Mouse (Mus musculus) heart, embryonic 10.5 days (tissue): ENCODE measurements at regions not wholly inside any gene's neighbourhood (a gene's known extent, or its start where the extent isn't known, plus 50 kb on each side); places are given as distances from the start of the nearest gene placed in this dataset.

Experiments used
- DNase-seq: peaks from one replicate; pipeline ENCODE4 v3.0.0-alpha.2; 2017; ENCODE audit warnings: low spot score
- H3K27ac ChIP-seq: fragments of 300-500 bp; sonication (generic); 2 replicates; pipeline ENCODE4 v1.5.1; 2016; ENCODE audit warnings: mild to moderate bottlenecking
- H3K27me3 ChIP-seq: fragments of 300-500 bp; sonication (generic); 2 replicates; pipeline ENCODE4 v1.6.1; 2016; ENCODE audit warnings: mild to moderate bottlenecking; ENCODE audit not compliant: poor library complexity, insufficient read depth, severe bottlenecking
- H3K36me3 ChIP-seq: fragments of 300-500 bp; sonication (generic); 2 replicates; pipeline ENCODE4 v1.6.1; 2016; ENCODE audit warnings: mild to moderate bottlenecking, moderate library complexity
- H3K4me1 ChIP-seq: fragments of 300-500 bp; sonication (generic); 2 replicates; pipeline ENCODE4 v1.6.1; 2016; ENCODE audit warnings: mild to moderate bottlenecking
- H3K4me3 ChIP-seq: fragments of 300-500 bp; sonication (generic); 2 replicates; pipeline ENCODE4 v1.5.1; 2016; ENCODE audit warnings: mild to moderate bottlenecking, moderate library complexity
- H3K9me3 ChIP-seq: fragments of 300-500 bp; sonication (generic); 2 replicates; pipeline ENCODE4 v1.6.1; 2016; ENCODE audit warnings: mild to moderate bottlenecking, moderate library complexity
- WGBS: fragments of 180-500 bp; shearing (Covaris S2); methylation state at CpG from one replicate; pipeline ENCODE4 v1.1.7; 2016; 5-methylcytosine and 5-hydroxymethylcytosine counted together

GRCm38 (mm10) chr4:84022323-84022722 is 497.0 kb downstream of the Ccdc171 start:
- 0 out of 2 replicates have a peak, but pooled peaks cover 3% of the 10 kb centered on the region for H3K27me3 ChIP-seq
- no peak for DNase-seq
- peaks cover 36% of the 10 kb centered on the region for H3K4me1 ChIP-seq
- H3K9me3 ChIP-seq, result no peaks in the 10 kb centered on the region
- no peaks in the 10 kb centered on the region for H3K36me3 ChIP-seq
- 69% methylated on average over 7 of the region's 7 CpGs for WGBS
- no peak overlapping the region for H3K27ac ChIP-seq
- no peak overlapping the region for H3K4me3 ChIP-seq

- peaks cover 21% of the 10 kb centered on the region for H3K4me1 ChIP-seq
- no peak for DNase-seq
- H3K27ac ChIP-seq, result no peak overlapping the region
- H3K4me3 ChIP-seq, result no peak overlapping the region
- H3K9me3 ChIP-seq, result no peaks in the 10 kb centered on the region
- H3K36me3 ChIP-seq, result no peaks in the 10 kb centered on the region
- WGBS, result 41% methylated on average over 8 of the region's 8 CpGs
- no peaks in the 10 kb centered on the region for H3K27me3 ChIP-seq
These were observed 500.8 kb downstream of the Ccdc171 start for GRCm38 (mm10) chr4:84026144-84026543.

- DNase-seq, result no peak
- H3K4me3 ChIP-seq, result no peak overlapping the region
- no peaks in the 10 kb centered on the region for H3K27me3 ChIP-seq
- no peaks in the 10 kb centered on the region for H3K9me3 ChIP-seq
- no peaks in the 10 kb centered on the region for H3K36me3 ChIP-seq
- H3K27ac ChIP-seq, result no peak overlapping the region
- WGBS, result 31% methylated on average over 5 of the region's 5 CpGs
- peaks cover 18% of the 10 kb centered on the region for H3K4me1 ChIP-seq
These were observed 502.8 kb downstream of the Ccdc171 start for GRCm38 (mm10) chr4:84028120-84028519.

- no peak overlapping the region for H3K27ac ChIP-seq
- no peaks in the 10 kb centered on the region for H3K9me3 ChIP-seq
- H3K4me3 ChIP-seq, result no peak overlapping the region
- WGBS, result 84% methylated on average over 5 of the region's 5 CpGs
- H3K36me3 ChIP-seq, result no peaks in the 10 kb centered on the region
- DNase-seq, result no peak
- no peaks in the 10 kb centered on the region for H3K27me3 ChIP-seq
- H3K4me1 ChIP-seq, result peaks cover 18% of the 10 kb centered on the region
These were observed 505.6 kb downstream of the Ccdc171 start for GRCm38 (mm10) chr4:84030916-84031315.

GRCm38 (mm10) chr4:84032505-84032904 is 507.2 kb downstream of the Ccdc171 start:
- Histone ChIP-seq H3K4me1 (peaks cover 5% of the 10 kb centered on the region; the same call in 1 of the 2 replicates), H3K27ac (no peak overlapping the region), H3K36me3 (no peaks in the 10 kb centered on the region), H3K9me3 (no peaks in the 10 kb centered on the region), H3K4me3 (no peak overlapping the region), H3K27me3 (no peaks in the 10 kb centered on the region)
- DNase-seq, result no peak
- WGBS, result 69% methylated on average over 10 of the region's 10 CpGs

- H3K4me3 ChIP-seq, result no peak overlapping the region
- DNase-seq, result no peak
- whole genome bisulfite sequencing, result 88% methylated on average over 1 of the region's 1 CpGs
These were observed 510.0 kb downstream of the Ccdc171 start for GRCm38 (mm10) chr4:84035347-84035746.

GRCm38 (mm10) chr4:84037535-84037934 is 512.2 kb downstream of the Ccdc171 start:
- 65% methylated on average over 3 of the region's 3 CpGs for WGBS
- no peaks in the 10 kb centered on the region for H3K9me3 ChIP-seq
- H3K36me3 ChIP-seq, result no peaks in the 10 kb centered on the region
- DNase-seq, result no peak
- no peaks in the 10 kb centered on the region for H3K27me3 ChIP-seq
- no peak overlapping the region for H3K4me3 ChIP-seq
- no peaks in the 10 kb centered on the region for H3K4me1 ChIP-seq
- H3K27ac ChIP-seq, result no peak overlapping the region

More at GRCm38 (mm10) chr4:84035347-84035746, 510.0 kb downstream of the Ccdc171 start:
- no peaks in the 10 kb centered on the region for H3K4me1 ChIP-seq
- H3K36me3 ChIP-seq, result no peaks in the 10 kb centered on the region
- no peaks in the 10 kb centered on the region for H3K27me3 ChIP-seq
- no peaks in the 10 kb centered on the region for H3K9me3 ChIP-seq
- no peak overlapping the region for H3K27ac ChIP-seq

- no peak for DNase-seq
- Histone ChIP-seq H3K4me3 (no peak overlapping the region), H3K4me1 (no peaks in the 10 kb centered on the region), H3K36me3 (no peaks in the 10 kb centered on the region), H3K27ac (no peak overlapping the region), H3K27me3 (no peaks in the 10 kb centered on the region), H3K9me3 (no peaks in the 10 kb centered on the region)
- 77% methylated on average over 6 of the region's 6 CpGs for WGBS
These were observed 524.9 kb downstream of the Ccdc171 start for GRCm38 (mm10) chr4:84050243-84050642.

GRCm38 (mm10) chr4:84056863-84057502 is 531.6 kb downstream of the Ccdc171 start:
- H3K27ac ChIP-seq, result no peak overlapping the region
- H3K36me3 ChIP-seq, result no peaks in the 10 kb centered on the region
- H3K9me3 ChIP-seq, result no peaks in the 10 kb centered on the region
- no peaks in the 10 kb centered on the region for H3K27me3 ChIP-seq
- no peaks in the 10 kb centered on the region for H3K4me1 ChIP-seq
- DNase-seq, result no peak
- H3K4me3 ChIP-seq, result no peak overlapping the region
- WGBS, result 67% methylated on average over 6 of the region's 6 CpGs

GRCm38 (mm10) chr4:84060187-84060586 is 534.8 kb downstream of the Ccdc171 start:
- no peak for DNase-seq
- H3K9me3 ChIP-seq, result no peaks in the 10 kb centered on the region
- no peaks in the 10 kb centered on the region; the same call in 1 of the 2 replicates for H3K27me3 ChIP-seq
- 65% methylated on average over 2 of the region's 2 CpGs for WGBS
- no peak overlapping the region for H3K4me3 ChIP-seq
- no peaks in the 10 kb centered on the region for H3K4me1 ChIP-seq
- no peak overlapping the region for H3K27ac ChIP-seq
- no peaks in the 10 kb centered on the region for H3K36me3 ChIP-seq

- no peak overlapping the region for H3K4me3 ChIP-seq
- WGBS, result 76% methylated on average over 5 of the region's 5 CpGs
- no peak overlapping the region for H3K27ac ChIP-seq
- no peaks in the 10 kb centered on the region for H3K36me3 ChIP-seq
- no peaks in the 10 kb centered on the region for H3K9me3 ChIP-seq
- H3K4me1 ChIP-seq, result peaks cover 8% of the 10 kb centered on the region
- H3K27me3 ChIP-seq, result no peaks in the 10 kb centered on the region; the same call in 1 of the 2 replicates
- DNase-seq, result no peak
These were observed 538.4 kb downstream of the Ccdc171 start for GRCm38 (mm10) chr4:84063755-84064154.

GRCm38 (mm10) chr4:84064614-84065456 is 539.5 kb downstream of the Ccdc171 start:
- H3K27ac ChIP-seq, result no peak overlapping the region
- peaks cover 17% of the 10 kb centered on the region for H3K4me1 ChIP-seq
- no peaks in the 10 kb centered on the region for H3K36me3 ChIP-seq
- H3K9me3 ChIP-seq, result no peaks in the 10 kb centered on the region
- no peaks in the 10 kb centered on the region; the same call in 1 of the 2 replicates for H3K27me3 ChIP-seq
- WGBS, result 23% methylated on average over 15 of the region's 15 CpGs
- no peak for DNase-seq
- no peak overlapping the region for H3K4me3 ChIP-seq

- Histone ChIP-seq H3K9me3 (no peaks in the 10 kb centered on the region), H3K4me3 (no peak overlapping the region), H3K27ac (no peak overlapping the region), H3K36me3 (no peaks in the 10 kb centered on the region), H3K4me1 (peaks cover 21% of the 10 kb centered on the region), H3K27me3 (no peaks in the 10 kb centered on the region; the same call in 1 of the 2 replicates)
- 29% methylated on average over 12 of the region's 12 CpGs for WGBS
- DNase-seq, result no peak
These were observed 540.2 kb downstream of the Ccdc171 start for GRCm38 (mm10) chr4:84065457-84066124.
